Mouse (Mus musculus) embryonic facial prominence, embryonic 12.5 days (tissue): ENCODE data around the gene Ndufb5. TPM values are rescaled to one million over a fixed set of nuclear protein-coding genes. Genes with fewer than 3 reads are reported as not detected.

ENCODE experiments used
- polyA plus RNA-seq: library from polyadenylated mRNA; unstranded; fragments of >200 nt; fragmentation: Nextera tagmentation; extraction: Ambion mirVana; gene quantifications from 2 replicates; pipeline ENCODE4 v1.2.1, GENCODE M21; 2016

Gene Ndufb5
- polyA plus RNA-seq, 1 experiment from 2014 or later, result 303 TPM

Other genes with a start within 250 kb of the Ndufb5 start
- 0.09 TPM in 1 of 2 replicates, not detected in the other for gene Kcnmb3, start 244.8 kb upstream of the Ndufb5 start, polyA plus RNA-seq
- gene Zfp639, start 226.7 kb upstream of the Ndufb5 start, polyA plus RNA-seq, result 47.5 and 50.4 TPM in 2 replicates
- 40.7 and 44.5 TPM in 2 replicates for gene Mfn1, start 207.5 kb upstream of the Ndufb5 start, polyA plus RNA-seq
- 57.9 and 63.0 TPM in 2 replicates for gene Gnb4, start 120.4 kb upstream of the Ndufb5 start, polyA plus RNA-seq
- 186 and 197 TPM in 2 replicates for gene Actl6a, start 30.7 kb upstream of the Ndufb5 start, polyA plus RNA-seq
- gene Mrpl47, start 615 bp downstream of the Ndufb5 start, polyA plus RNA-seq, result 37.0 and 38.1 TPM in 2 replicates
- gene Usp13, start 80.6 kb downstream of the Ndufb5 start, polyA plus RNA-seq, result 7.5 and 8.6 TPM in 2 replicates